26 mouse cellular contexts compared by ENCODE assay signal in the genomic region with DNA sequence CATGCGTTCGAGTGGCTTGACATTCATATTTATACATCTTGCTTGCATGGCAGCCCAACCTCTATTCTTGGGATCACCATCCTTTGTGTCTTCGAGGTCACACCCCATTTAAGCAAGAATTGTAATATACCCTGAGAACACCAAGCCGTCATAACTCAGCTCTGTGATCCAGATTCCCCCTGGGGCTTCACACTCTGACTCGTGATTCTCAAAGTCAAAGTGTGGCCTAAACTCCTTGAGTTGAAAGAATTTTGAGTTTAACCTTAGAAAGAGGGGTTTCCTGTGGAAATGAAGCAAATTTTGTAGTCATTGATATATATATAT.
DNase-seq lines count a peak whose midpoint lies in the region; ATAC-seq lines count a peak whose summit lies in the region.
"Had no signal": no experiment of that assay in that cellular context is flagged by ENCODE, and none has a peak within 500 bp of the region (broad histone marks: within the 10 kb centered on the region; RNA-seq: fewer than 3 reads in every experiment).

No protein-coding gene starts in this region.

- DNase-seq in forebrain, embryonic 11.5 days (ENCODE audit: low spot score) = no peak
- no peak for DNase-seq in hindbrain, embryonic 14.5 days (ENCODE audit: low spot score)
- no peak for DNase-seq in urinary bladder, postnatal 36 days (ENCODE audit: low spot score in 2 of 2)
- no peak for DNase-seq in heart, adult 8-10 months (ENCODE audit: low spot score)
- no peak for DNase-seq in gastrocnemius, postnatal 14 days
- DNase-seq: adrenal gland, postnatal 14 days; cerebellum, adult 11 months; cerebellum, postnatal 14 days; heart, postnatal 36 days; kidney, postnatal 4 days; layer of hippocampus, adult 9-11 months; liver, postnatal 0 days; lung, postnatal 10 days; right cerebral cortex, postnatal 14 days; spleen, adult 18-20 months; thymus, postnatal 36 days had no signal

- no peak overlapping the region for H3K9ac ChIP-seq in forebrain, embryonic 11.5 days (ENCODE audit: low read length)
- H3K9ac ChIP-seq in forebrain, embryonic 16.5 days (replicated peaks; ENCODE audit: low read depth, low read length) = no peak overlapping the region
- H3K9ac ChIP-seq in hindbrain, embryonic 14.5 days = no peak overlapping the region
- no peak overlapping the region for H3K9ac ChIP-seq in midbrain, embryonic 13.5 days (replicated peaks)
- H3K9ac ChIP-seq in neural tube, embryonic 14.5 days (replicated peaks; ENCODE audit: low read depth, low read length) = no peak overlapping the region
- H3K9ac ChIP-seq: heart, embryonic 13.5 days; kidney, embryonic 15.5 days; liver, postnatal 0 days had no signal

- H3K36me3 ChIP-seq in forebrain, embryonic 11.5 days (ENCODE audit: control insufficient read depth, insufficient read depth, low read length) = no peaks in the 10 kb centered on the region
- no peaks in the 10 kb centered on the region for H3K36me3 ChIP-seq in forebrain, embryonic 16.5 days (ENCODE audit: control insufficient read depth, insufficient read depth)
- no peaks in the 10 kb centered on the region for H3K36me3 ChIP-seq in hindbrain, embryonic 14.5 days (replicated peaks; ENCODE audit: control insufficient read depth, insufficient read depth)
- no peaks in the 10 kb centered on the region for H3K36me3 ChIP-seq in midbrain, embryonic 13.5 days
- H3K36me3 ChIP-seq in neural tube, embryonic 14.5 days (ENCODE audit: control insufficient read depth, insufficient read depth, low read length) = no peaks in the 10 kb centered on the region
- H3K36me3 ChIP-seq: G1E; heart, embryonic 13.5 days; kidney, embryonic 15.5 days; limb, embryonic 10.5 days had no signal

- H3K9me3 ChIP-seq in forebrain, embryonic 11.5 days (ENCODE audit: control insufficient read depth, low read length) = no peaks in the 10 kb centered on the region
- no peaks in the 10 kb centered on the region for H3K9me3 ChIP-seq in forebrain, embryonic 16.5 days (ENCODE audit: control insufficient read depth, low read length)
- no peaks in the 10 kb centered on the region for H3K9me3 ChIP-seq in hindbrain, embryonic 14.5 days (ENCODE audit: control insufficient read depth, low read length)
- no peaks in the 10 kb centered on the region for H3K9me3 ChIP-seq in midbrain, embryonic 13.5 days
- no peaks in the 10 kb centered on the region for H3K9me3 ChIP-seq in neural tube, embryonic 14.5 days (ENCODE audit: control insufficient read depth, low read length)
- H3K9me3 ChIP-seq: heart, embryonic 13.5 days; kidney, embryonic 15.5 days; limb, embryonic 10.5 days had no signal

- no peak overlapping the region for H3K4me2 ChIP-seq in forebrain, embryonic 11.5 days (ENCODE audit: low read depth, low read length, severe bottlenecking)
- H3K4me2 ChIP-seq in forebrain, embryonic 16.5 days (ENCODE audit: low read length) = no peak overlapping the region
- H3K4me2 ChIP-seq in hindbrain, embryonic 14.5 days (replicated peaks) = peak overlapping the region; percentile 36
- H3K4me2 ChIP-seq in midbrain, embryonic 13.5 days (replicated peaks) = peak overlapping the region; percentile 37
- peak overlapping the region; percentile 2; the same call in 1 of the 2 replicates for H3K4me2 ChIP-seq in neural tube, embryonic 14.5 days (ENCODE audit: low read depth, low read length)
- H3K4me2 ChIP-seq: heart, embryonic 13.5 days; kidney, embryonic 15.5 days had no signal

- peak; percentile 11; the same call in 1 of the 2 replicates for ATAC-seq in forebrain, embryonic 11.5 days (replicated peaks; ENCODE audit: low FRiP score)
- ATAC-seq in forebrain, embryonic 16.5 days = no peak
- no peak for ATAC-seq in hindbrain, embryonic 14.5 days (ENCODE audit: low FRiP score)
- ATAC-seq in midbrain, embryonic 13.5 days = no peak
- ATAC-seq in neural tube, embryonic 14.5 days (ENCODE audit: low read depth) = peak; percentile 4; the same call in 1 of the 2 replicates
- ATAC-seq: activated CD4-positive, CD25-positive, alpha-beta regulatory T cell, adult 4 months; intestine, postnatal 0 days; liver, postnatal 0 days had no signal

- intact Hi-C loops in gastrocnemius, postnatal 14 days (cut with DNase I; ENCODE audit: low total_unique reads) = no loop called here

- WGBS in forebrain, embryonic 11.5 days = 36% methylated on average over 5 of the region's 5 CpGs
- WGBS in forebrain, embryonic 16.5 days = 45% methylated on average over 5 of the region's 5 CpGs
- 10% methylated on average over 5 of the region's 5 CpGs for WGBS in hindbrain, embryonic 14.5 days
- WGBS in midbrain, embryonic 13.5 days = 19% methylated on average over 5 of the region's 5 CpGs
- 11% methylated on average over 5 of the region's 5 CpGs for WGBS in neural tube, embryonic 14.5 days

- no peak overlapping the region for H3K27ac ChIP-seq in forebrain, embryonic 11.5 days (ENCODE audit: low read depth, low read length)
- no peak overlapping the region for H3K27ac ChIP-seq in forebrain, embryonic 16.5 days (ENCODE audit: low read length)
- H3K27ac ChIP-seq in hindbrain, embryonic 14.5 days = no peak overlapping the region
- no peak overlapping the region; the same call in 1 of the 2 replicates for H3K27ac ChIP-seq in midbrain, embryonic 13.5 days
- no peak overlapping the region for H3K27ac ChIP-seq in neural tube, embryonic 14.5 days (ENCODE audit: low read depth, low read length)
- H3K27ac ChIP-seq: heart, embryonic 13.5 days; kidney, embryonic 15.5 days; left cerebral cortex, adult 2 months; limb, embryonic 10.5 days had no signal

- peaks cover 2% of the 10 kb centered on the region; the same call in 1 of the 2 replicates for H3K4me1 ChIP-seq in forebrain, embryonic 11.5 days (replicated peaks; ENCODE audit: control insufficient read depth, insufficient read depth, low read length)
- H3K4me1 ChIP-seq in forebrain, embryonic 16.5 days (replicated peaks; ENCODE audit: control insufficient read depth, insufficient read depth, low read length) = peaks cover 10% of the 10 kb centered on the region; the same call in 1 of the 2 replicates
- peaks cover 10% of the 10 kb centered on the region for H3K4me1 ChIP-seq in hindbrain, embryonic 14.5 days (replicated peaks; ENCODE audit: control insufficient read depth, insufficient read depth, low read length)
- H3K4me1 ChIP-seq in midbrain, embryonic 13.5 days (replicated peaks) = peaks cover 13% of the 10 kb centered on the region
- H3K4me1 ChIP-seq in neural tube, embryonic 14.5 days (ENCODE audit: control insufficient read depth, insufficient read depth, low read length) = peaks cover 5% of the 10 kb centered on the region; the same call in 1 of the 2 replicates
- H3K4me1 ChIP-seq: kidney, embryonic 15.5 days had no signal

- no peak overlapping the region for H3K4me3 ChIP-seq in forebrain, embryonic 11.5 days (ENCODE audit: low read depth, low read length)
- no peak overlapping the region for H3K4me3 ChIP-seq in forebrain, embryonic 16.5 days (replicated peaks; ENCODE audit: low read length)
- no peak overlapping the region for H3K4me3 ChIP-seq in hindbrain, embryonic 14.5 days (replicated peaks; ENCODE audit: low read length)
- H3K4me3 ChIP-seq in midbrain, embryonic 13.5 days (replicated peaks) = no peak overlapping the region
- no peak overlapping the region for H3K4me3 ChIP-seq in neural tube, embryonic 14.5 days (ENCODE audit: low read depth, low read length)
- H3K4me3 ChIP-seq: heart, embryonic 13.5 days; kidney, embryonic 15.5 days; left cerebral cortex, adult 2 months; limb, embryonic 10.5 days had no signal

- no peaks in the 10 kb centered on the region for H3K27me3 ChIP-seq in forebrain, embryonic 11.5 days (ENCODE audit: control insufficient read depth, insufficient read depth, low read length)
- no peaks in the 10 kb centered on the region for H3K27me3 ChIP-seq in forebrain, embryonic 16.5 days (replicated peaks; ENCODE audit: control insufficient read depth, insufficient read depth, low read length)
- H3K27me3 ChIP-seq in hindbrain, embryonic 14.5 days (ENCODE audit: control insufficient read depth, insufficient read depth, low read length) = no peaks in the 10 kb centered on the region
- H3K27me3 ChIP-seq in midbrain, embryonic 13.5 days = 0 out of 2 replicates have a peak, but pooled peaks cover 5% of the 10 kb centered on the region
- H3K27me3 ChIP-seq in neural tube, embryonic 14.5 days (ENCODE audit: control insufficient read depth, insufficient read depth, low read length) = no peaks in the 10 kb centered on the region
- H3K27me3 ChIP-seq: heart, embryonic 13.5 days; kidney, embryonic 15.5 days had no signal

Comparison
In these comparisons a context has a peak if more than half of its experiments do, and no peak if none do; other contexts are left out.
1. ATAC-seq: peak in forebrain, embryonic 11.5 days (single experiment) and neural tube, embryonic 14.5 days (single experiment); none in forebrain, embryonic 16.5 days (single experiment), hindbrain, embryonic 14.5 days (single experiment) and midbrain, embryonic 13.5 days (single experiment).
2. H3K4me2 ChIP-seq: peak in hindbrain, embryonic 14.5 days (single experiment), midbrain, embryonic 13.5 days (single experiment) and neural tube, embryonic 14.5 days (single experiment); none in forebrain, embryonic 11.5 days (single experiment) and forebrain, embryonic 16.5 days (single experiment).